ENCODE assay signal across 8 mouse cellular contexts in the genomic region with DNA sequence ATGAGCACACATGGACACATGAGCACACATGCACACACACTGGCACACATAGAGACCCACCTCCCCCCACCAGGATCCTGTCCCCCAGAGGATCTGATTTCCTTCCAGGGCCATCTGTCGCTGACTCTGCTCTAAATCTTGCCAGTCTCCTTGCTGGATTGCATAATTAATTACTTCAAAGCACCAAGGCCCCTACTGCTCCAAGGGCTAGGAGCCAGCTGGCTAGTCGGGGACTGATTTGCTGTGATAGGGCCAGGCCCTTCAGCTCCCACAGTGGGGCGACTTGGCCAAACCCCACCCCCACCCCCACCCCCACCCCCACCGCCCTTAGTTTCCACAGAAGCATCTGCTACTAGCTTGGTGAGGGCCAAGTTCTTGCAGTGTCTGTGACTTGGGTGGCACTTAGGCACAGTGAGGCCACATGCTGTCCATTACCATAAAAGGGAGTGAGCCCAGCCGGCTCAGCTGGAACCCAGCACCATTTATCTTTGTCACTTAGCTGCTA. TPM values are rescaled to one million over a fixed set of nuclear protein-coding genes. Genes with fewer than 3 reads are reported as not detected.
DNase-seq lines count a peak whose midpoint lies in the region; ATAC-seq and TF ChIP-seq lines count a peak whose summit lies in the region.

No protein-coding gene starts in this region.

- no peaks in the 10 kb centered on the region for H3K27me3 ChIP-seq in forebrain, postnatal 0 days (ENCODE audit: insufficient read depth, low read length)
- H3K27me3 ChIP-seq in hindbrain, embryonic 12.5 days: no peaks in the 10 kb centered on the region
- no peaks in the 10 kb centered on the region for H3K27me3 ChIP-seq in midbrain, embryonic 11.5 days (ENCODE audit: control insufficient read depth, insufficient read depth, low read length)
- no peaks in the 10 kb centered on the region for H3K27me3 ChIP-seq in stomach, embryonic 16.5 days (ENCODE audit: control insufficient read depth, insufficient read depth, low read length)

- 0 out of 2 replicates have a peak overlapping the region, but pooled peaks have one; percentile 50 for H3K27ac ChIP-seq in forebrain, postnatal 0 days (ENCODE audit: low read depth, low read length)
- peak overlapping the region; percentile 67 for H3K27ac ChIP-seq in hindbrain, embryonic 12.5 days
- H3K27ac ChIP-seq in midbrain, embryonic 11.5 days (ENCODE audit: low read depth, low read length): peak overlapping the region; percentile 57
- H3K27ac ChIP-seq in stomach, embryonic 16.5 days (ENCODE audit: low read length): no peak overlapping the region; the same call in 1 of the 2 replicates

- no peaks in the 10 kb centered on the region for H3K9me3 ChIP-seq in forebrain, postnatal 0 days (ENCODE audit: low read length)
- no peaks in the 10 kb centered on the region for H3K9me3 ChIP-seq in hindbrain, embryonic 12.5 days (replicated peaks)
- H3K9me3 ChIP-seq in midbrain, embryonic 11.5 days (ENCODE audit: control insufficient read depth, low read length): no peaks in the 10 kb centered on the region
- no peaks in the 10 kb centered on the region for H3K9me3 ChIP-seq in stomach, embryonic 16.5 days (replicated peaks; ENCODE audit: control insufficient read depth, low read length)

- H3K4me3 ChIP-seq in forebrain, postnatal 0 days (ENCODE audit: low read depth, low read length): no peak overlapping the region
- no peak overlapping the region for H3K4me3 ChIP-seq in hindbrain, embryonic 12.5 days
- no peak overlapping the region for H3K4me3 ChIP-seq in midbrain, embryonic 11.5 days (ENCODE audit: low read depth, low read length)
- no peak overlapping the region for H3K4me3 ChIP-seq in stomach, embryonic 16.5 days (replicated peaks; ENCODE audit: low read length)

- 5% methylated on average over 5 of the region's 5 CpGs for WGBS in forebrain, postnatal 0 days
- 3% methylated on average over 5 of the region's 5 CpGs for WGBS in hindbrain, embryonic 12.5 days
- 11% methylated on average over 5 of the region's 5 CpGs for WGBS in midbrain, embryonic 11.5 days
- WGBS in stomach, embryonic 16.5 days: 18% methylated on average over 5 of the region's 5 CpGs

- peak; percentile 33 for DNase-seq in kidney, adult 11 months
- DNase-seq in kidney, adult 18-20 months: no peak
- DNase-seq in forebrain, postnatal 0 days: peak; percentile 91
- peak; percentile 46 to 63 for DNase-seq in left cerebral cortex, adult 18-20 months (ENCODE audit: low spot score in 2 of 2)
- DNase-seq in midbrain, embryonic 11.5 days (ENCODE audit: low spot score, missing footprints): peak; percentile 89
- no peak for DNase-seq in thymus, postnatal 25 days

- H3K4me1 ChIP-seq in forebrain, postnatal 0 days (ENCODE audit: insufficient read depth): peaks cover 11% of the 10 kb centered on the region
- peaks cover 25% of the 10 kb centered on the region for H3K4me1 ChIP-seq in hindbrain, embryonic 12.5 days
- H3K4me1 ChIP-seq in midbrain, embryonic 11.5 days (ENCODE audit: control insufficient read depth, insufficient read depth, low read length): peaks cover 12% of the 10 kb centered on the region
- H3K4me1 ChIP-seq in stomach, embryonic 16.5 days (ENCODE audit: control insufficient read depth, insufficient read depth, low read length): 0 out of 2 replicates have a peak, but pooled peaks cover 8% of the 10 kb centered on the region

- no peak for TF ChIP-seq CTCF in forebrain, postnatal 0 days (IDR thresholded peaks at IDR 0.05; ENCODE audit: low read depth)

- peak; percentile 88 for ATAC-seq in forebrain, postnatal 0 days
- peak; percentile 95 for ATAC-seq in hindbrain, embryonic 12.5 days (ENCODE audit: low FRiP score)
- ATAC-seq in midbrain, embryonic 11.5 days (ENCODE audit: low FRiP score): peak; percentile 93
- peak; percentile 65; the same call in 1 of the 2 replicates for ATAC-seq in stomach, embryonic 16.5 days (ENCODE audit: insufficient read depth, low FRiP score)

- no peaks in the 10 kb centered on the region for H3K36me3 ChIP-seq in forebrain, postnatal 0 days (ENCODE audit: insufficient read depth)
- no peaks in the 10 kb centered on the region for H3K36me3 ChIP-seq in hindbrain, embryonic 12.5 days
- no peaks in the 10 kb centered on the region for H3K36me3 ChIP-seq in midbrain, embryonic 11.5 days (ENCODE audit: control insufficient read depth, insufficient read depth, low read length)
- no peaks in the 10 kb centered on the region for H3K36me3 ChIP-seq in stomach, embryonic 16.5 days (ENCODE audit: control insufficient read depth, insufficient read depth, low read length)

- no peak overlapping the region for H3K9ac ChIP-seq in forebrain, postnatal 0 days
- no peak overlapping the region for H3K9ac ChIP-seq in hindbrain, embryonic 12.5 days
- H3K9ac ChIP-seq in midbrain, embryonic 11.5 days (ENCODE audit: low read length): no peak overlapping the region
- H3K9ac ChIP-seq in stomach, embryonic 16.5 days (ENCODE audit: low read length): no peak overlapping the region

- no peak overlapping the region for H3K4me2 ChIP-seq in forebrain, postnatal 0 days (ENCODE audit: low read depth)
- H3K4me2 ChIP-seq in hindbrain, embryonic 12.5 days (replicated peaks): no peak overlapping the region
- H3K4me2 ChIP-seq in midbrain, embryonic 11.5 days: no peak overlapping the region
- no peak overlapping the region for H3K4me2 ChIP-seq in stomach, embryonic 16.5 days (ENCODE audit: low read depth, low read length)

RNA-seq across cellular contexts. Expression of a gene that starts 26.0 kb away (rescaled TPM):
- total RNA-seq in forebrain, postnatal 0 days (2014; rRNA removed): 49.7 and 56.3 TPM in 2 replicates
- polyA plus RNA-seq in forebrain, postnatal 0 days (2015; fragmentation: Nextera tagmentation; extraction: Ambion mirVana): 5.9 and 12.3 TPM in 2 replicates
- 10.9 and 11.8 TPM in 2 replicates for polyA plus RNA-seq in hindbrain, embryonic 12.5 days (2016; fragmentation: Nextera tagmentation; extraction: Ambion mirVana)
- 10 to 100 TPM; 71.1 to 83.1 TPM for total RNA-seq in left cerebral cortex, adult 18-20 months (2021)
- 4.2 and 4.6 TPM in 2 replicates for polyA plus RNA-seq in midbrain, embryonic 11.5 days (2014; fragmentation: Nextera tagmentation; extraction: Ambion mirVana)
- polyA plus RNA-seq in stomach, embryonic 16.5 days (2015; fragmentation: Nextera tagmentation; extraction: Ambion mirVana): 14.9 and 15.8 TPM in 2 replicates

RNA-seq across cellular contexts. Expression of a gene that starts 28.3 kb away (rescaled TPM):
- total RNA-seq in forebrain, postnatal 0 days (2014; rRNA removed): not detected in 2 replicates
- polyA plus RNA-seq in forebrain, postnatal 0 days (2015; fragmentation: Nextera tagmentation; extraction: Ambion mirVana): not detected in 2 replicates
- not detected in 2 replicates for polyA plus RNA-seq in hindbrain, embryonic 12.5 days (2016; fragmentation: Nextera tagmentation; extraction: Ambion mirVana)
- total RNA-seq in left cerebral cortex, adult 18-20 months (2021): not detected
- polyA plus RNA-seq in midbrain, embryonic 11.5 days (2014; fragmentation: Nextera tagmentation; extraction: Ambion mirVana): not detected in 2 replicates
- polyA plus RNA-seq in stomach, embryonic 16.5 days (2015; fragmentation: Nextera tagmentation; extraction: Ambion mirVana): not detected in 2 replicates

RNA-seq across cellular contexts. Expression of a gene that starts 39.8 kb away (rescaled TPM):
- total RNA-seq in forebrain, postnatal 0 days (2014; rRNA removed): 0.81 and 2.0 TPM in 2 replicates
- 1.6 and 1.7 TPM in 2 replicates for polyA plus RNA-seq in forebrain, postnatal 0 days (2015; fragmentation: Nextera tagmentation; extraction: Ambion mirVana)
- polyA plus RNA-seq in hindbrain, embryonic 12.5 days (2016; fragmentation: Nextera tagmentation; extraction: Ambion mirVana): 0.74 and 0.81 TPM in 2 replicates
- total RNA-seq in left cerebral cortex, adult 18-20 months (2021): 1 to 10 TPM; 1.4 to 1.6 TPM
- 0.18 TPM in 1 of 2 replicates, not detected in the other for polyA plus RNA-seq in midbrain, embryonic 11.5 days (2014; fragmentation: Nextera tagmentation; extraction: Ambion mirVana)
- polyA plus RNA-seq in stomach, embryonic 16.5 days (2015; fragmentation: Nextera tagmentation; extraction: Ambion mirVana): 0.85 and 1.2 TPM in 2 replicates

Comparison
In these comparisons a context has a peak if more than half of its experiments do, and no peak if none do; other contexts are left out.
1. DNase-seq: peak in kidney, adult 11 months (single experiment), forebrain, postnatal 0 days (single experiment), left cerebral cortex, adult 18-20 months (2 of 2) and midbrain, embryonic 11.5 days (single experiment); none in kidney, adult 18-20 months (single experiment) and thymus, postnatal 25 days (single experiment).
2. Peak in every context shown above with its lines, with median percentiles within 50 percentile points of each other: ATAC-seq.